Mouse (Mus musculus): ENCODE measurements around the gene Atp2a1. TPM values are rescaled to one million over a fixed set of nuclear protein-coding genes. Genes with fewer than 3 reads are reported as not detected.

Atp2a1 gene
- polyA plus RNA-seq, 1 experiment = not detected

DNA sequence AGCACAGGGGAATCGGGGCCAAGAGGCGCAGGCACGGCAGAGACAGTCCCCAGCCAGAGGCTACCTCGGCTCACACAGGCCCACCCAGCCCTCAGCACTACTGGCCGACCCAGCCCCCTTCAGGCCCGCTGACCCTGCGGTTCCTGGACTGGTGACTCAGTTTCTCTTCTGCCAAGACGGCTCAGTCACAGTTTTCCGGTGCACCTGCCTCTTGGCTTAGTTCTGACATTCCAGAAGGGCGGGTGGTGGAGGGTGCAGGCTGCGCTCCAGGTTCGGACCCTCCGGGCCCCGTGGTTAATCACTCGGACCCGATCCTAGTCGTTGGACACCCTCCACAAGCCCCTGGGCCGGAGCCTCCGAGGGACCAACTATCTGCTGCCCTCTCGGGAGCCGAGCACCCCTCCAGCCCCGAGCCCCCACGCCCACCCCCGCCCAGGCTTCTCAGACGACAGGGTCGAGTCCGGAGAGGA is 11.6 kb upstream of the Atp2a1 start:
- H3K4me3 ChIP-seq (ENCODE audit: insufficient read depth, low read length) = peak overlapping the region; percentile 73
- H3K27ac ChIP-seq (ENCODE audit: insufficient read depth, low read length) = no peak overlapping the region
- peaks cover 2% of the 10 kb centered on the region; the same call in 1 of the 2 replicates for H3K4me1 ChIP-seq (ENCODE audit: control insufficient read depth, insufficient read depth, low read length)
- TF ChIP-seq CTCF (IDR thresholded peaks at IDR 0.05; ENCODE audit: borderline replicate concordance, insufficient read depth, low read length) (no peak), POLR2A (IDR thresholded peaks at IDR 0.05; ENCODE audit: low read depth, low read length) (no peak)

DNA sequence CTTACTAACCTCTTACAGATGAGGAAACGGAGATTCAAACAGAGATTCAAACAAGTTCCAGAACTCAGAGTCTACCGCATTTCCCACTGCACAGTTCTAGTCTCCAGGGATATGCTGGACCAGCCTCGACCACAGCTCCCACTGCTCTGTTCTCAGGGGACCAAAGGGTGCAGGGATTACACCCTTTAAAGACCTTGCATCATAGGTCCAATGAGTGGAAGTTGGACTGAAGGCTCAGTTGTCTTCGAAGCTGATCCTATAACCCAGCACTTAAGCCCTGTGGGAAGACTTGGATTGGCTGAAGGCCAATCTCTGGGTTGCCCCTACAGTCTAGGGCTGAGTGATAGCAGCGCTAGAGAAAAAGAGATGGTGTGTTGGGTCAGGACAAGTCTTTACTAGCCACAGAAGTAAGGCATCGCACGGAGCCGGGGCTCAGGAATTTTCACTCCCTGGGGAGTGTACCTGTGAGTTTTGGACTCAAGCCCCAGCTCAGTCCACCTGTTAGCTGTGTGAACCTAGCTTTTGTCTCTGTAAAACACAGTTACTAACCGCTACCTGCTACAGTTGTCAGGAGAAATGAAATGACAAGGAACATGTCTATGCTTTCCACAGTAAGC is 10.7 kb upstream of the Atp2a1 start:
- H3K4me1 ChIP-seq (ENCODE audit: control insufficient read depth, insufficient read depth, low read length) = peaks cover 2% of the 10 kb centered on the region; the same call in 1 of the 2 replicates
- H3K27ac ChIP-seq (ENCODE audit: insufficient read depth, low read length) = no peak overlapping the region
- peak overlapping the region; percentile 73 for H3K4me3 ChIP-seq (ENCODE audit: insufficient read depth, low read length)
- no peak for TF ChIP-seq CTCF (IDR thresholded peaks at IDR 0.05; ENCODE audit: borderline replicate concordance, insufficient read depth, low read length)
- no peak for TF ChIP-seq POLR2A (IDR thresholded peaks at IDR 0.05; ENCODE audit: low read depth, low read length)

DNA sequence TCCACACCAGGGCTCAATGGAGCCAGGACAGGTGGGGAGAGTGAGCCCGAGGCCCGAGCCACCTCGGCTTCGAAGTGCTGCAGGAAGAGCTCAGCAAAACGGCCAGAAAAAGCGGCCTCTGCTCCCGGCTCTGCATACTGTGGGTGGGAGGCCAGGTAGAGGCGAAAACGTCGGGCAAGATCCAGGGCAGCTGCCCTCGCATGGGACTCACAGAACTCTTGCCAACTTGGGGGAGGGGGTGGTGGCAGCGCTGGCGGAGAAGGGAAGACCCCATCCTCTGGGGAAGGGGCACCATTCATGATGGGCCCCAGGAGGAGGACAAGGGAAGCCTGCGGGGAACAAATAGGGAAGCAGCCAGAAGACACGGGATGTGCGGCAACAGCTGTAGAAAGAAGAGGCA is 9.8 kb upstream of the Atp2a1 start:
- TF ChIP-seq CTCF (IDR thresholded peaks at IDR 0.05; ENCODE audit: borderline replicate concordance, insufficient read depth, low read length) (no peak), POLR2A (IDR thresholded peaks at IDR 0.05; ENCODE audit: low read depth, low read length) (no peak)
- peaks cover 2% of the 10 kb centered on the region; the same call in 1 of the 2 replicates for H3K4me1 ChIP-seq (ENCODE audit: control insufficient read depth, insufficient read depth, low read length)
- no peak overlapping the region for H3K4me3 ChIP-seq (ENCODE audit: insufficient read depth, low read length)
- no peak overlapping the region for H3K27ac ChIP-seq (ENCODE audit: insufficient read depth, low read length)

DNA sequence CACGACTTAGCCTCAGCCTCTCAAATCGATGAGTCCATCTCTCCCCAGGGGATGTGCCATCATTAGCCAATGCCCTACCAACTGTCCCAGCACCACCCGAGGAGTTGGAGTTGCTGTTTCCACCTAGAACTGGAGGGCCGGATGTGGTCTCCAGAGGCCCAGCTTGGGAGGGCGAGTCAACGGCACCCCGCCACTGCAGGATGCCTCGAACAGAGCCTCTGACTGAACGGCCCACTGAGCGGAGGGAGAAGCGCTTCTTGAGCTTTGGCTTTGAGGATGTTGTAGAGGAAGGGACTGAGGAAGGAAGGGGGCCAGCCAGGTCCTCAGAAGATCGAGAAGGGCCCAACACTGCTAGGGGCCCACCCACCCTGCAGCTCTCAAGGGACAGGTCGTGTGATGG is 9.4 kb upstream of the Atp2a1 start:
- Histone ChIP-seq H3K27ac (ENCODE audit: insufficient read depth, low read length) (no peak overlapping the region), H3K4me1 (ENCODE audit: control insufficient read depth, insufficient read depth, low read length) (peaks cover 2% of the 10 kb centered on the region; the same call in 1 of the 2 replicates)
- TF ChIP-seq POLR2A (IDR thresholded peaks at IDR 0.05; ENCODE audit: low read depth, low read length) (no peak), CTCF (IDR thresholded peaks at IDR 0.05; ENCODE audit: borderline replicate concordance, insufficient read depth, low read length) (no peak)

DNA sequence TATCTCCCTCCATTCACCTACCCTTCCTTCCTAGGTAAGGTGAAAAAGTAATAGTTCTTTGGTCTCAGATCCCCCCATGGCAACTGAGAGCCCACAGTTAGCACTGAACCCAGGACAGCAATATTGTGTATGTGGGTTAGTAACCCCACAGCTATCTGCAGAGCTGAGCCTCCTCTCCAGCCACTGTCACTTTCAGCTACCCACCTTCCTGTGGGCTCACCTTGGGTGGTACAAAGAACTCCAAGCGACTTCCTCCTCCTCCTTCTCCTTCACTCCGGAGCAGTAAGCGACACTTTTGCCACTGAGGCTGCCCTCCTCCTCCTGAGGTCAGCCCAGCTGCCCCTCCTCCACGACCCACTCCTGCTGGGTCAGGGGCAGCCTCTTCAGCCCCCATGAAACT is 8.9 kb upstream of the Atp2a1 start:
- H3K4me3 ChIP-seq (ENCODE audit: insufficient read depth, low read length) = no peak overlapping the region
- H3K4me1 ChIP-seq (ENCODE audit: control insufficient read depth, insufficient read depth, low read length) = peaks cover 2% of the 10 kb centered on the region; the same call in 1 of the 2 replicates
- no peak for TF ChIP-seq CTCF (IDR thresholded peaks at IDR 0.05; ENCODE audit: borderline replicate concordance, insufficient read depth, low read length)
- no peak for TF ChIP-seq POLR2A (IDR thresholded peaks at IDR 0.05; ENCODE audit: low read depth, low read length)
- no peak overlapping the region for H3K27ac ChIP-seq (ENCODE audit: insufficient read depth, low read length)

More for the DNA sequence above, 9.4 kb upstream of the Atp2a1 start:
- no peak overlapping the region for H3K4me3 ChIP-seq (ENCODE audit: insufficient read depth, low read length)

DNA sequence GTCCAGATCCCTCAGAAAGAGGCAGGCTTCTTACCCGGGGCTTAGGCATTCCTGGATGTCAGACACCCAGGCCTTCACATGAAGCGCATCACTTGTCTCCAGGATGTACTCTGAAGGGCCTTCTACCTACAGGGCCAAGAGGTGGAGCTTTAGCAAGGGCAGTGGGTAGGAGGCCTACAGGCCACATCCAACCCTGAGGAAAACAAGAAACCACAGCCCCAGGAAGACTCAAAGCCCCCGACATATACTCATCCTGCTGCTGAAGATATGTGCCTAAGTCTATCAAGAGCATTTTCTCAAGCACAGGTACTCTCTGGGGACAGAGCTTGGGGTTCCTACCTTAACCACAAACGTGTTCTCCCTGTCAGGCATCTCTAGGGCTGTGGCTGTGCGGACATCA is 8.5 kb upstream of the Atp2a1 start:
- Histone ChIP-seq H3K4me3 (ENCODE audit: insufficient read depth, low read length) (no peak overlapping the region), H3K27ac (ENCODE audit: insufficient read depth, low read length) (no peak overlapping the region), H3K4me1 (ENCODE audit: control insufficient read depth, insufficient read depth, low read length) (peaks cover 2% of the 10 kb centered on the region; the same call in 1 of the 2 replicates)
- TF ChIP-seq POLR2A (IDR thresholded peaks at IDR 0.05; ENCODE audit: low read depth, low read length) = no peak
- no peak for TF ChIP-seq CTCF (IDR thresholded peaks at IDR 0.05; ENCODE audit: borderline replicate concordance, insufficient read depth, low read length)

DNA sequence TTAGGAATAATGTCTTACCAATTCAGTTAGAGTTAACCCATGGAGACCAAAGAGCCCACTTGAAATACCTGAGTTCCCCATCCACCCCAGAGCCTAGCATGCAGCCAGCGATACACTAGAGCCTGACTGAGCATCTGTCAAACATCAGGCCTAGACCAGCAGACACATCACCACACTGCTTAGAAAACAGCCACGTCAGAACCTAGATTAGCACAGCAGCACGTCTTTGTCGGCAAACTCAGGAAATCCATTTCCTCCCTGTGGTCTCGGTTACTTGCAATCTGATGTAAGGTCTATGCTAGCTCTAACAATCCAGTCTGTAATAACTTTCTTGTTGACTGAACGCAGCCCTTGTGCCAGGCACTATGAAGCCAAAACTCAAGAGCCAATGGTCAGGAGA is 7.2 kb upstream of the Atp2a1 start:
- TF ChIP-seq POLR2A (IDR thresholded peaks at IDR 0.05; ENCODE audit: low read depth, low read length) = no peak
- TF ChIP-seq CTCF (IDR thresholded peaks at IDR 0.05; ENCODE audit: borderline replicate concordance, insufficient read depth, low read length) = no peak
- H3K4me3 ChIP-seq (ENCODE audit: insufficient read depth, low read length) = no peak overlapping the region
- no peak overlapping the region for H3K27ac ChIP-seq (ENCODE audit: insufficient read depth, low read length)
- H3K4me1 ChIP-seq (ENCODE audit: control insufficient read depth, insufficient read depth, low read length) = 0 out of 2 replicates have a peak, but pooled peaks cover 2% of the 10 kb centered on the region

DNA sequence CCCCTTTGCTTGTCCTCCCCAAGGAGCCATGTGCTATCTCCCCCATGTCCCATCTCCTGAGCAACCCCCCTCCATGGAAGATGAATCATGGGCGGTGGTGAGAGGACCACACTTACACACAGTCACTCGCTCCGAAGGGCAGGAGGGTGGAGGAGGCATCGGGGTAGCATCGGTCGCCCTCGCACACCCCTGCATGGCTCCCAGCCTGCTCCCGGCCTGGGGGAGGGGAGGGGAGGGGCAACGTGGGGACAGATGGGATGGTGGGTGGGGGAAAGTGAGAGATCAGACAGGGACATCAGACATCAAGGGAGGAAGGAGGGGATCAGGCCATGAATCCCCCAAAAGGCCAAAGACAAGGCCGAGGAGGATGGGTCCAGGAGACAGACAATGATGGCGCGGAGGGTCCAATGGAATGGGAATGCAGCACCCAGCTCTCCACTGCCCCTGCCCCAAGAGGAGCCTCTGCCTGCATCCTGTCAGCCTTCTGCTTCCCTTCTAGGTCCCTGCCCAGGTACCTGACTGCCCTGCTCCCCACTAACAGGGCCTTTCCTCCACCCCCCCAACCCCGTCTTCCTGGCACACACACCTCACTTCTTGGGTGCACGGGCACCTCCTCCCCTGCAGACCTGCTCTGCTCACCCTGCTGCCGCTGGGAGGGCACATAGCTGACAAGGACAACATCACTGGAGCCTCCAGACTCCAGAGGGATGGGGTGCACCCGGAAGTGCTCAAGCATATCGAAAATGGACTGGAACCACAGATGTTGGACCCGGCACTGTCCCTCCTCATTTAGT is 5.1 kb upstream of the Atp2a1 start:
- Histone ChIP-seq H3K4me1 (ENCODE audit: control insufficient read depth, insufficient read depth, low read length) (0 out of 2 replicates have a peak, but pooled peaks cover 1% of the 10 kb centered on the region), H3K4me3 (ENCODE audit: insufficient read depth, low read length) (no peak overlapping the region), H3K27ac (ENCODE audit: insufficient read depth, low read length) (no peak overlapping the region)
- TF ChIP-seq CTCF (IDR thresholded peaks at IDR 0.05; ENCODE audit: borderline replicate concordance, insufficient read depth, low read length) (no peak), POLR2A (IDR thresholded peaks at IDR 0.05; ENCODE audit: low read depth, low read length) (no peak)

DNA sequence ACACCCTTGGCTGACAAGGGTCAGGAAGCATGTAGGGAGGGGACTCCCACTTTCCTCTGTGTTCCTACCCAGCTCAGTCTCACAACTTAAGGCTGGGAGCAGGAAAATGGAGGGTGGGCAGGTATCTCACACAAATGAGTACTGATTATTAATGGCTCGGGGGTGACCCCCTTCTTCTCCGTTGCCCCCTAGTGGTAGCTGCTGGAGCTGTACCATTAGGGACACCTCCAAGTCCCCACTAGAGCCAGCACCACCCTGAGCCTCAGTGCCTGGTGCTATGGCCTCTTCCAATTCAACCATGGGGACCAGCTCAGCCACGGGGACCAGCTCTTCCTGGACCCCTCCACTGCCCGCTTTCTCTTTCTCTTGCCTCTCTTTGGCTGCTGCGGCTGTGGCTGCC is 4.4 kb upstream of the Atp2a1 start:
- TF ChIP-seq POLR2A (IDR thresholded peaks at IDR 0.05; ENCODE audit: low read depth, low read length) (no peak), CTCF (IDR thresholded peaks at IDR 0.05; ENCODE audit: borderline replicate concordance, insufficient read depth, low read length) (peak; percentile 27; the same call in 1 of the 2 replicates)
- Histone ChIP-seq H3K4me3 (ENCODE audit: insufficient read depth, low read length) (no peak overlapping the region), H3K27ac (ENCODE audit: insufficient read depth, low read length) (no peak overlapping the region), H3K4me1 (ENCODE audit: control insufficient read depth, insufficient read depth, low read length) (no peaks in the 10 kb centered on the region)

DNA sequence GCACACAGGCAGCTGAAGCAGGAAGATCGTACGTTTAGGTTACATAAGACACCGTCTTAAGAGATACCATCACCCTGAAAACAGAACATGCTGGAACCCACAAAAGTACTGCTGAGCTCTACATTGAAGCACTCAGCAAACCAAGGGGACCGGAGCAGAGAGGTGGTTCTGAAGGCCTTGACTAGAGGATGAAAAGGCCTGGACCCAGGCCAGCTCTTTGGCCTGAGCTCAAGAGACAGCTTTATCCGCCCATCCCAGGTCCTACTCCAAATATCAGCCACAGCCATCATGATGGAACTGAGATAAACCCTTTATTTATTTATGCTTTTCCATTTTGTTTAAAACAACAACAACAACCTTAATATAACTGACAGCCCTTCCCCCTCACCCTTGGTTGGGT is 3.8 kb upstream of the Atp2a1 start:
- Histone ChIP-seq H3K4me3 (ENCODE audit: insufficient read depth, low read length) (no peak overlapping the region), H3K27ac (ENCODE audit: insufficient read depth, low read length) (no peak overlapping the region), H3K4me1 (ENCODE audit: control insufficient read depth, insufficient read depth, low read length) (no peaks in the 10 kb centered on the region)
- no peak for TF ChIP-seq CTCF (IDR thresholded peaks at IDR 0.05; ENCODE audit: borderline replicate concordance, insufficient read depth, low read length)
- no peak for TF ChIP-seq POLR2A (IDR thresholded peaks at IDR 0.05; ENCODE audit: low read depth, low read length)
